Mouse (Mus musculus): ENCODE measurements around the gene Cmtm8.

Gene Cmtm8

DNA sequence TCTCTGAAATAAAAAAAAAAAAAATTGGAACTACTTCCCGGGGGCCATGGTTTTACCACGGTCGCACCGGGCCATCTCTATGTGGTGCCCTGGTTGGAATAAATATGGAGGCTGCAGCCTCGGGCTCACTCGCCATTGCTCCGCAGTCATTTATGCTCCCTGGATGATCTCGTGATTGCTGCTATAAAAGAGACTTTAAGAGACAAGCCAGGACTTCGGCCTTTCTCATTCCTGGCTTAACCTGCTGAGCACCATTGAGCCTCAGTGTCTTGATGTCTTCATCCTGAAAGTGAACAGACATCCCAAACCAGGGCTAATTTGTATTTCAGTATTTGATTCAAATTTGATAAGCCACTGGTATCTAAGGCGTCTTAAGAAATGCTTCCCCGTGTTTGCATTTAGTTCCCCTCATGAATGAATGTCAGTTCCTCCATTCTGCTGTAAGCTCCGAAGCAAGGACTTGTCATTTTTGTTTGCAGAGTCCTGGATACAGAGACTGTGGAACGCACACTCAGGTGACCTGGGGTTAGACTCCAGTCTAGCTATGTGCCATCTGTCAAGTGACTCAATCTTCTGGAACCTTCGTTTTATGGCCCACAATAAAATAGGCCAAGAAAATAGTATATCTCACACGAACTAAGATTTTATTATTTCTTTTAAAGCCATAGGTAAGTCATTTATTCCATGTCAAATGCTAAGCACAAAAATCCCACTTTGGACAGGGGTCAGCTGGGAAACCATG, 22.2 kb downstream of the Cmtm8 start:
- no peak for DNase-seq

DNA sequence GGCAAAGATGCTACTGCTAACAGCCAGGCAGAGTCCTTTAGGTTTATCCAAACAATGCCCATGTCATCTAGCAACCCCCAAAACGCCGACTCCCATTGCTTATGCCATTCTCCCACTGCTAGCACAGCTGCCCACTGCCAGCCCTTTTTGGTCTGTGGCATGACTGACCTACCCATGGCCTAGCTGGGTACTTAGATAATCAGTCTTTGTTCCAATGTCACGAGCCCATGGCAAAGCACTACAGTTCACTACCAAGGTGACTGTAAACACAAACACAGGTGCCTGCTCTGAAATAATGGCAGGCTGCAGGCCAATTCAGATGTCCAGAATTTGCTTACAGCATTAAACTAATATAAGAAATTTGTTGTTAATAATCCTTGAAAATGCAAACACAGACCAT, 25.0 kb downstream of the Cmtm8 start:
- DNase-seq, result peak; percentile 55

DNA sequence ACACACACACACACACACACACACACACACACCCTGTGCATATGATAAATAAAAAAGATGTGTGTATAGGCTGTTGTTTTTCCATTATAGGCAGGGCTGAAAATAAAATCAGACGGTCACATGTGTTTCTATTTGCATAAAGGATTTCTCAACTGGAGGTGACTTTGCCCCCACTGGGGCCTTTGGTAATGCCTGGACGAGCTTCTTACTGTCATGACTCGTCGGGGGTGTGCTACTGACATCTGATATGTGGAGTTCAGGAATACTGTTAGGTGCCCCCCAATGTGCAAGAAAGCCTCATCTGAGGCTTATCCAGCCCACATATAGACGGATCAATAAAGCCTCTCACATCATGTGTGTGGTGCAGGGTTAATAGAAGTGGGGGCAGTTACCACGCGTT, 26.9 kb downstream of the Cmtm8 start:
- no peak for DNase-seq

DNA sequence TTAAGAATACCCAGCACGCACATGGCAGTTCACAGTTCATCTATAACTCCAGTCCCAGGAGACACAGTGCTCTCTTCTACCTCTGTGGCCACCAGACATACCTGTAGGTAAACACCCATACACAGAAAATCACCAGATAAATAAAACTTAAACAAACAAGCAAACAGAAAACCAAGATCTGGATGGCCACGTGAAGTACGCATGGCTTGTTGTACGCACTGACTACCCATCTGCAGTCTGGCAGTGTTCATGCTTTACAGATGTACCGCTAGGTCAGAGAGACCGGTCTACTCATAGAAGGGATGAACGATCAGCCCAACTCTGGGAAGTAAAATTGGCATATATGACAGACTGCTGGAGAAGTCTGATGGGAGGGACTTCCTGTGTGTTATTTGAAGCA, 27.8 kb downstream of the Cmtm8 start:
- DNase-seq, result no peak

DNA sequence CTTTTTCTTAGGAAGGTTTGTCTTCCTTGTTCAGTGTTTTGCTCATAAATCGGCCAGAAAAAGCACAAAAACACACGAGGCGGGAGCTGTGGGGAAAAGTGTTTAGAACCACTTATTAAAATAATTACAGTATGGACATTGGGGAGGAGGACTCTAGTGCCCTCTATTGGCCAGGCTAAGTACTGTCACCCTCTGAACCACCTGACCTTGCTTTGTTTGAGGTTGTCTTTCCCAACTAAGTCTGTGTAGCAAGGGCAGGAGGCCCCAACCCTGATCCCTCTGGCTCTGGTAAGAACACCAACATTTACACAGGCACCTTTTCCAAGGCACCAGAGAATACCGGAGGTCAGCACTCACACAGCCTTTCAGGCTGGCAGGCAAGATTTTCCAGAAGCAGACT, 28.6 kb downstream of the Cmtm8 start:
- DNase-seq, result peak; percentile 81

DNA sequence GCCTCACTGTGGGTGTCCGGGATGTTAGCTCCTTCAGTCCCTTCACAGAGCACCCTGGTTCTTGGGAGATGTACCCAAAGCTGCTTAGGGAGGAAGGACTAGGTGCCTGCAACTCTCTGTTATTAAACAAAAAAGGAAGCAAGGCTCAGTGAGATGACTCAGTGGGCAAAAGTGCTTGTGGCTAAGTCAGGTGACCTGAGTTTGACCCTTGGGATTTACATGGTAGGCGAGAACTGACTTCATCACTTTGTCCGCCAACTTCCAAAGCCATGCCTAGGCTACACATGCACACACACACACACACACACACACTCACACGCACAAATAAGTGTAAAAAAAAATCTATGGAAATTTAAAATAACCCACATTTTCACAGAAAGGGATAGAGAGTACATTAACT, 32.0 kb downstream of the Cmtm8 start:
- no peak for DNase-seq

DNA sequence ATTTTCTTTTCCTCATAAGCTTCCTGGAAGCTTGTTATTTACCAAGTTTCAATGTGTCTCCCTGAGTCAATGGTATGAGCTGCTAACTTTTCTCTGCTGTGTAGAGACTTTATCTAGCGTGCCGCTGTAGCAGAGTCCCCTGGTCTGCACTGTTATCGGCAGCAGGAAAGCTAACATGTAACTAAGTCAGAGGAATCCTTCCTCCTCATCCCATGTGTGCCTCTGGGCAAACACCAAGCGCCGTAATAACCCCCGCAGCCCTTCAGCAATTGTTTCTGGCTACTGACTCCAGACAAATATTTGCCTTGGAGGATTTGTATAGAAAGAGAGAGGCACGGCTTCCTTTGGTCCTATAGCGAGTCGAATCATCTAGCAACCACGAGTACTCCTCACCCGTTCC, 33.1 kb downstream of the Cmtm8 start:
- no peak for DNase-seq

DNA sequence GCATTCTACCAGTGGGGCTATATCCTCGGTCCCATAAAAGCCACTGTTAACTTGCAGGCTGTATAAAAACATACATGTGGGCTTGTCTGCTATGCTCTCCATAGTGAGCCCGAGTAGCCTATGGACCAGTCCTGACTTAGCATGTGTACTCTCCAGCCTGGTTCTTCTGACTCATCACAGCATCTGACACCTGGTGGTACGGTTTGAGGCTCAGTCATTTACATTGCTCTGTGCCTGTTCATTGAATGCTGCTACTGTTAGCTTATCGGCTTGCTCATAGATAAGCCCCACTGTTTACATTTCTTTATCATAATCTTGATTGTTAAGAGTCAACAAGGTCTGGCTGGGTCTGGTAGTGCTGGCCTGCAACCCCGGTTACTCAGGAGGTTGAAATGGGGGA, 35.3 kb downstream of the Cmtm8 start:
- no peak for DNase-seq

DNA sequence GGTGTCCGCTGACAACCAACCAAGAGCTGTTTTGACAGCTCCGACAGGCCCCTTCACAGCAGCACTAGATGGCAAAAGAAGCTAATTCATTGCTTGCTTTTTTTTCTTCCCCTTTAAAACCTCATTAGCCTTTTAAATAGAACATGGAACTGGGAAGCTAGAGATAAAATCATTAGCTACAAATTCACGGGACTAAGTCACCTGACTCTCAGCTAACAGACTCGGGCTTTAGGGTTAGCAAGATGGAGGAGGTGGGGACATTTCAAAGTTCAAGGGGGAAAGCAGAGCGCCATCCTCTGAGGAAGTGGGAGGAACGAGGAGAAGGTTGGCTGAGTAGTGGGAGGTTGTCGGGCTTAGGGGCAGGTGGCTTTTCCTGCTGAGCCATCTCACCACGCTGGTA, 36.7 kb downstream of the Cmtm8 start:
- DNase-seq, result no peak

DNA sequence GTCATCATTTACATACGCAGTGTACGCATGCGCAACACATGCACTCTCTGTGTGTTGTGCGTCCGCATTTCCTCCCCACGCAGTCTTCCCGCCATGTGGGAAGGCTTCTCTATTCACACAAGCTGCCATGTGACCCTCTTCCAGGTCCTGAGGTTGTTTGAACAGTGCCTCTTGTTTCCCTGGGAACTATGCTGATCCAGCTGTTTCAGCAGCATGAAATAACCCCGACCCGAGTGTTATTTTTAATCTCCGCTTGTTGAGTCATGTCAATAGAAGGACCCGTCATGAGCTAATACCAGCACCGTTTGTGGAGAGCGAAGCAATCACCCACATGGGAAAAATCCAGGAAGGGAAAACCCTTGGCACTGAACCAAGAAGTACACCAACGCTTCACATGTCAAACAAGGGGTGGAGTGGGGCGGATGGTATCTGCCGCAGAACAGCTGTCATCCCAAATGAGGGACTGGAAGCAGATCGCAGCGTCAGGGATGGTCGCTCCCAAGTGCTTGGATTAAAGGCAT, 38.7 kb downstream of the Cmtm8 start:
- peak; percentile 73 for DNase-seq

DNA sequence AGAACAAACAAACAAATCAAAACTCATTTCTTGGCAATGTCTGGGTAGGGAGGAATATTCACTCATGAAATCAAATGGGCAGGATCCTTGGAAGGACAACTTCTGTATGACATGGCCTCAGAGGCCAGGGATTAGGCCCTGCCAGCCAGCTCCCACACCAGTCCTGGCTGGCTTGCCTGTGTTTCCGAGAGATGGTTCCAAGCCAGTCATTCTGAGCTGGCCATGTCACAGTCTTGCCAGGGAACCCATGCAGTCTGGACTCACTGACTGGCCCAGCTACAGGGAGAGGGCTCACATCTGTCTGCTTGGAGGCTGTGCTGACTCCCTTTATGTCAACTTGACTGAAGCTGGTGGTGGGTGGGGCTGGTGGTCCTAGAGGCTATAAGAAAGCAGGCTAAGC, 41.8 kb downstream of the Cmtm8 start:
- DNase-seq, result no peak

DNA sequence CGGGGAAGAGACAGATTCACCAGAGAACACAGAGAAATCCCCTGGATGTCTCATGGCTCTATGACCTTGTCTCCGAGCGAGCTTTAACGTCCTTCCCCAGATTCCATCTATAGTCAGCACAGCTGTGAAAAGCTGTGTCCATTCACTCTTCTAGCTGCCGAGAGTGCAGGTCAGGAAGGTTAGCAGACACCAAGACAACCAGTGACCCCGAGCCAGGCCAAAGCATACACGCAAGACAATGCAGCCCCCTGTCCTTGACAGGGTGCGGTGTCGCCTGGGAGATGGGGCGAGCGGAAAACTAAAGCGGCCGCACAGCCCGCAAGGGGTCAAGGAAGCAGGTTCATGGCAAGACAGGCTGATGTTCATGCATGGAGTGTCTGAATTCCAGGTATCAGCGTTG, 42.7 kb downstream of the Cmtm8 start:
- no peak for DNase-seq

DNA sequence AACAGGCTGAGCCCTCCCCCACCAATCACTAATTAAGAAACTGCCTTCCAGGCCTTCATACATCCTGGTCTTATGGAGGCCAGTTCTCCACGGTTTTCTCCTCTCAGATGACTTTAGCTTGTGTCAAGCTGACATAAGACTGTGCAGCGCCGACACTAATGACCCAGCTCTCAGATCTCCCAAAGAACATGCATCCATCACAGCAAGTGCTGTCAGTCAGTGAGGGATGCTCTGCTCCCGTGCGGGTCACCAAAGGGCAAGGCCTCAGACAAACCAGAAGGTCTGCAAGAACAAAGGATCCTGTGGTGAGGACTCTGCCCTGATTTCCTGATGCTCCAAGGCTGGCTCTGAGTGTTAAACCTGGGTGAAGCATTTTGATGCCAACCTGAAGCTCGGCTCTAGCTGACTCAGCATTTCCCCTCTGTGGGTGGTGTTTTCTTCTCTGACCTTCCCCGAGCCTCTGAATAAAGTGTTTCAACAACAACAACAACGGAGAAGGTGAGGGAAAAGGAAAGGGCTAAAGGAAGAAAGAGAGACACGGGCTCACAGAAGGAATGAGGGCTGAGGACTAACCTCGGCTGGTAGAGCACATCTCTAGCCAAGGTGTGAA, 44.4 kb downstream of the Cmtm8 start:
- DNase-seq, result no peak

DNA sequence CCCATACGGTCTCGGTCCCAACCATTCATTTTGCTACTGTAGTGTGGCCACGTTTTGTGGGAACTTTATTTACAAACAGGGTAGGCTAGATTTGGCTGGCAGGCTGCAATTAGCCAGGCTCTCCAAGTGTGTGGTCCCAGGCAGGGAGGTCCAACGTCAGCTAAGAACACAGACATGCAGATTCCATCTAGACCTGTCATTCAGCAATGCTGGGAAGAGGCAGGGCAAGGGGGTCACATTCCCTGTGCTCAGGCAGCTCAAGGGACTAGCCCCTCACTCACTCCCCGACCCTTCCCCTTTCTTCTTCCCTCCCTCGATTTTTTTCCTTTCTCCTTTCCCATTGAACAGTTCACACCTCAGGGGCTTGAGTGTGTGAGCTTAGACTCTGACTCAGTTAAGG, 45.1 kb downstream of the Cmtm8 start:
- DNase-seq, result no peak

DNA sequence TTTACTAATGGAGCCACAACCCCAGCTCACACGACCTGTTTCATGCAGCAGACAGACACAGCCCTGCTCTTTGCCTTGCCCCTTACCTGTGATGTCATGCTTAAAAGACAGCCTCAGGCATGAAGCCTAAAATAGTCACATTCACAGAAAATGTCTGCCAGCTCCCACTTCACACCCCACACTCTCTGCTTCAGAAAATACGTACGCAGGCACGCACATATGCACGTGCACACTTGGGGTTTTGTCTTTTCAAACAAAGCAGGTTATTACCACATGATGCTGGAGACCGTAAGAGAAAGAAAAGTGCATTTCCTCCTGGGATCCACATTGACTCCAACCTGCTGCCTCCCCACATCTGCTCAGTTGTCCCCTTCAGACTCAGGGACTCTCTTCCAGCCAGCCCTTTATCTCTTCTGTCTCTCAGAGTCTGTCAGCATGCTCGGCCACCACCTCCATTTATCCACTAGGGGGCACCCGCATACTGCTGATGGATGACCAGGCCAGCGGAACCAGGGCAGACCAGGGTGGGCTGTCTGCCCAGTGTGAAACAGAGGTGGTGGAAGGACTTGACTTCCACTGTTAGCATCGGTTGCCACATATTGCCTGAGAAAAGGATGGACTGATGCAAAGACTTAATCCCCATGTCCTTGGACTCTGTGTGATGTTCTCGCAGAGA, 46.5 kb downstream of the Cmtm8 start:
- peak; percentile 92 for DNase-seq

DNA sequence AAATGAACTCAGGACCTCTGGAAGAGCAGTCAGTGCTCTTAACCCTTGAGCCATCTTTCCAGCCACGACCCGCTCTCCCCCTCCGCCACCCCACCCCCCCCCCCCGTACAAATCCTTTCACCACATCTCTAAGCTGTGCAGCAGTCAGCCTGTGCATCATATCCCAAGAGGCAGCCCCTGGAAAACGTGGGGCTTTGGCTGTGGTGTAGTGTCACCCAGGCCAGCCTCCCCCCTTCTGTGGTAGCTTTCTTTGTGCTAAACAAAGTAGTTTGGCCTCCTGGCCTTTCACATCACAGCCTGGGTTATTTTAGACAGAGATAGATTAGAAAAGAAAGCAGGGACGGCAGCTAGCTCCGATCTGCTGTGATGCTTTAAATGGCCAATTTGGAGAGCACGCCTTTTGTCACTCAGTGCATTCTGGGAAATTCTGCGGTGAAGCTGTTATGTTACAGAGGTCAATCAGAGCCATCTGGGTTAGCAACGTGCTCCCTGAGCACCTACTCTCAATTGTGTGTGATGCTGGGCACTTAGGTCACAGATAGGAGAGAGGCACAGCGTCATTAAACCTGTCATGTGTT, 47.4 kb downstream of the Cmtm8 start:
- DNase-seq, result no peak

DNA sequence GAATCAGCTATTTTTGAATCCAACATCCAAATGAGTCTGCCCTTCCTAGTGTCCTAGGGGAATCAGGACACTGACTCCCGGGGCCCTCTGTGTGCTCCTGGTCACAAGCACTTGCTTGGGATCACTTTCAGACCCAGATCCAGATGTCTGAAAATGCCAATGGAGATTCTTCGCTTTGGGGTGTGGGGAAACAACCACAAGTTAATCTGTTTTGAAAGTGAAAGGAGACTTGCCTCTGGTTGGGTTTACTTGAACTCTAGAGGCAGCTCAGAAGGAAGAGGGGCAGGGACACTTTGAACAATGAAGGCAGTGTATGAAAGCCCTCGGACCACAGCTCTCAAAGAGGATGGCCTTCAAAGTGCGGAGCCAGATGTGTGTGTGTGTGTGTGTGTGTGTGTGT, 49.5 kb downstream of the Cmtm8 start:
- DNase-seq, result no peak

DNA sequence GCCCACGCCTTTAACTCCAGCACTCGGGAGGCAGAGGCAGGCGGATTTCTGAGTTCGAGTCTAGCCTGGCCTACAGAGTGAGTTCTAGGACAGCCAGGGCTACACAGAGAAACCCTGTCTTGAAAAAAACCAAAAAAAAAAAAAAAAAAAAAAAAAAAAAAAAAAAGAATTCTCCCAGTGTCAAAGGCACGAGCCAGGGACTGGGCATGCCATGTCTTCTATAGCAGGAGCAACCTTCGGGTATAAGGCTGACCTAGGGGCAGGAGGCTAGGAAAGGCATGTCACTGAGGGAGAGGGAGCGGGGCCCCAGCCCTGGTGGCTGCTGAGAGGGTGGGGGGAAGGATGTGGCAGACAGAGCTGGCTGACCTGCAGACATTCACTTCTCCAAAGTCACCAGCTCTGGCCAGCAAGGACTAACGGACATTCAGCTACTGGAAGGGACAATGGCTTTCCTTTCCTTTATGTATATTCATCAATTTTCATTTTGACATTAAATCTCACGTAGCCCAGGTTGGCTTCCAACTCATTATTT, 50.1 kb downstream of the Cmtm8 start:
- no peak for DNase-seq

DNA sequence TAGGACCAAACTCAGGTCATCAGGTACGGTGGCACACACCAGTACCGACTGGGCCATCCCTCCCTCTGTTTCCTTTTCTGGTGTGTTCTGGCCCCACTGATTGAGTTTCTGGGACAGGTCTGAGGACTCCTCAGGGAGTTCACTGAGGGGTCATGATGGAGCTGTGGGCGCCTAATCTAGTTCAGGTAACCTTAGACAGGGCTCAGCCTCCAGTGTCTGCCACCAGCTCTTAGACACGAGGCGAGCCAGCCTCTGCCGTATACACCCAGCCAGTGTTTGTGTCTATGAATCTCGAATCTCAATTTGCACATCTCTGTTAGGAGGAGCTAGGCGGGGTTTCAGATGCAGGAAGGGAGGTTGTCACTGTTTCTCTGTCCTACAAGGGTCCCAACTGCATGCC, 54.0 kb downstream of the Cmtm8 start:
- no peak for DNase-seq

DNA sequence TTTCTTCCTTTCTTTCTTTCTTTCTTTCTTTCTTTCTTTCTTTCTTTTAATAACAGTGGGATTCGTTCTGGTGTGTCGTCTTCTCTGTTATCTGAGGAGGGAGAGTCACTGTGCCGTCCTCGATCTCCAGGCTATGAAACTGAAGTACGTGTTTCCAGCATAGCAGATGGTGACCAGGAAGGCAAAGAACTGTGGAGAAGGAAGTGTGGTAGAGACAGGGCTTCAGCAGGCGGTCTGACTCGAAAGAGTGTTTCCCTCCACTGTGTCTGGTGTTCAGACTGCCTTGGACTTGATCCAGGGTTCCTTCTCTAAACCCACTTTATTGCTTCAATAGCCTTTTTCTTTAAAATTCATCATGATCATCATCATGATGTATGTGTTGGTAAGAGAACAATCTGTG, 54.4 kb downstream of the Cmtm8 start:
- no peak for DNase-seq

DNA sequence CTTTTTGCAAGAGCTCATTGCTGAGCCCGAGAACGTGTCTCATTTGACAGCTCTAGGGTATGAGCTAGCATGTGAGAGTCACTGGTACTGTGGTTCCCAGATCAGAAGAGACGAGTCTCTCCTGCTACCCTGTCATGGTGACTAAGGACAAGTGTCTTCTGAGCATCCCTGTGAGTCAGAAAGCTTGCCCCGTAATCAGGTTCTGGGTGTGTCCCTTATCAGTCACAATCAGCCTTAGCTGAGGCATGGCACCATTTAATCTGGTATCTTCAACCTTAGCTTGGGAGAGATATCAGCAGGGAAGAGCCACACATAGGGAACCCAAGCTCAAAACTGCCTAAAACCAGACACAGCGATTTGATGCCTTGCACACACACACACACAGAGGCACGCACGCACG, 55.3 kb downstream of the Cmtm8 start:
- no peak for DNase-seq

DNA sequence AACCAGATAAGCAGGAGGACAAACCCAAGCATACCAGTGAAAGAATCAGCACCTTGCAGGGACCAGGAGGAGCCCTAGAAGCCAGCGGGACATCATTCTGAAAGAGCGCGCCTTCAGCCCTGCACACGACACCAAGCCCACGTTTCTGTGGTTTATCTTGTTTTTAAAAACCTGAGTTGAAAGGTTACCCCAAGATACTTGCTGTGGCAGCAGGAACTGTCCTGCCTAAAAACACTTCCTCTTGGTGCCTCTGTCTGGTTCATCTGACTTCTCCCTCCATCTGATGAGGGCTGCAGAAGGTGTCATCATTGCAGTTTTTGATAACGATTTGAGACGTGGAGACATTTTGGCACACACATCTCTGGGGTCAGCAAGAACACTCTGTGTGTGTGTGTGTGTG, 56.2 kb downstream of the Cmtm8 start:
- peak; percentile 30 for DNase-seq

DNA sequence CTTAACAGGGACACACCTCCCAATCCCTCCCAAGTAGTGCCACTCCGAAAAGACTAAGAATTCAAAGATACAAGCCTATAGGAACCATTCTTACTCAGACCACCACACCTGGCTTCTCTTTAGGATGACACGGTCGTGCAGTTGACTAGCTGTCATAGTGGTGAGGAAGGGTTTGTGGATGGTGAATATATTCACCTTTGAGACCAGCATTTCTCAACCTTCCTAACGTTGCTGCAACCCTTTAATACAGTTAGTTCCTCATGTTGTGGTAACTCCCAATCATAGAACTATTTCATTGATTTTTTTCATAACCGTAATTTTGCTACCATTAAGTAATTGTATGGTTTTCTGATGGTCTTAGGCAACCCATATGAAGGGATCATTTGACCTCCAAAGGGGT, 56.8 kb downstream of the Cmtm8 start:
- DNase-seq, result no peak
